Mouse (Mus musculus) lung, postnatal 0 days (tissue): ENCODE data around the gene Kif19a. TPM values are rescaled to one million over a fixed set of nuclear protein-coding genes. Genes with fewer than 3 reads are reported as not detected.

Experiments
- ATAC-seq: fragments of 200-750 bp; cut with Nextera tagmentation; 2 replicates; pipeline ENCODE4 v1.8.0; 2017; ENCODE audit warnings: moderate library complexity
- DNase-seq: peaks from one replicate; pipeline ENCODE4 v3.0.0-alpha.2; 2016; ENCODE audit warnings: low spot score
- H3K27ac ChIP-seq: fragments of 300-500 bp; sonication (generic); 2 replicates; pipeline ENCODE4 v1.5.1; 2014; ENCODE audit warnings: antibody characterized with exemption, mild to moderate bottlenecking, low read length, mixed read lengths
- H3K27me3 ChIP-seq: fragments of 300-500 bp; sonication (generic); replicated peaks from 2 replicates; pipeline ENCODE4 v1.6.1; 2014; ENCODE audit warnings: low read length, mixed read lengths; ENCODE audit not compliant: insufficient read depth
- H3K36me3 ChIP-seq: fragments of 300-500 bp; sonication (generic); 2 replicates; pipeline ENCODE4 v1.6.1; 2014; ENCODE audit warnings: low read length, mixed read lengths; ENCODE audit not compliant: insufficient read depth
- H3K4me1 ChIP-seq: fragments of 300-500 bp; sonication (generic); 2 replicates; pipeline ENCODE4 v1.6.1; 2014; ENCODE audit warnings: antibody characterized with exemption, low read depth, low read length, mixed read lengths; ENCODE audit not compliant: insufficient read depth
- H3K4me2 ChIP-seq: fragments of 300-500 bp; sonication (generic); replicated peaks from 2 replicates; pipeline ENCODE4 v1.6.1; 2014; ENCODE audit warnings: low read depth, mild to moderate bottlenecking, low read length, moderate library complexity, mixed read lengths
- H3K4me3 ChIP-seq: fragments of 300-500 bp; sonication (generic); 2 replicates; pipeline ENCODE4 v1.5.1; 2014; ENCODE audit warnings: low read depth, low read length
- H3K9ac ChIP-seq: fragments of 300-500 bp; sonication (generic); replicated peaks from 2 replicates; pipeline ENCODE4 v1.6.1; 2014; ENCODE audit warnings: low read depth, mild to moderate bottlenecking
- H3K9me3 ChIP-seq: fragments of 300-500 bp; sonication (generic); 2 replicates; pipeline ENCODE4 v1.6.1; 2016; ENCODE audit warnings: low read length, mixed read lengths
- CTCF ChIP-seq: IDR thresholded peaks from 2 replicates; pipeline ENCODE4 v1.5.1; 2016; ENCODE audit warnings: antibody characterized with exemption, mild to moderate bottlenecking
- EP300 ChIP-seq: IDR thresholded peaks from 2 replicates; pipeline ENCODE4 v1.6.1; 2016; ENCODE audit warnings: antibody characterized with exemption, mild to moderate bottlenecking, control low read depth
- WGBS: fragments of 180-500 bp; shearing (Covaris S2); extraction: QIAGEN DNeasy Blood & Tissue Kit; methylation state at CpG from one replicate; pipeline ENCODE4 v1.1.7; 2014; 5-methylcytosine and 5-hydroxymethylcytosine counted together
- polyA plus RNA-seq: library from polyadenylated mRNA; unstranded; fragments of >200 nt; fragmentation: Nextera tagmentation; extraction: Ambion mirVana; gene quantifications from 2 replicates; pipeline ENCODE4 v1.2.1, GENCODE M21; 2015

Kif19a gene
- polyA plus RNA-seq, 1 experiment from 2014 or later: 0.74 TPM

- Histone ChIP-seq H3K4me2 (no peak overlapping the region), H3K9ac (no peak overlapping the region), H3K27ac (no peak overlapping the region), H3K4me1 (no peaks in the 10 kb centered on the region), H3K27me3 (no peaks in the 10 kb centered on the region), H3K9me3 (no peaks in the 10 kb centered on the region), H3K4me3 (no peak overlapping the region), H3K36me3 (no peaks in the 10 kb centered on the region)
- ATAC-seq (no peak), DNase-seq (no peak)
- WGBS: 75% methylated on average over 7 of the region's 7 CpGs
- TF ChIP-seq EP300 (no peak), CTCF (no peak)
Measured at GRCm38 (mm10) chr11:114818185-114818584, 53.0 kb downstream of the Kif19a start.

GRCm38 (mm10) chr11:114819110-114819509 is 53.9 kb downstream of the Kif19a start:
- TF ChIP-seq EP300: no peak
- TF ChIP-seq CTCF: no peak
- Histone ChIP-seq H3K4me2 (no peak overlapping the region), H3K9ac (no peak overlapping the region), H3K4me1 (no peaks in the 10 kb centered on the region), H3K4me3 (no peak overlapping the region), H3K9me3 (no peaks in the 10 kb centered on the region), H3K36me3 (no peaks in the 10 kb centered on the region), H3K27ac (no peak overlapping the region), H3K27me3 (no peaks in the 10 kb centered on the region)
- 48% methylated on average over 2 of the region's 2 CpGs for WGBS
- DNase-seq: no peak
- no peak for ATAC-seq

GRCm38 (mm10) chr11:114820444-114820843 is 55.3 kb downstream of the Kif19a start:
- no peak for TF ChIP-seq EP300
- TF ChIP-seq CTCF: no peak
- Histone ChIP-seq H3K27me3 (no peaks in the 10 kb centered on the region), H3K4me2 (no peak overlapping the region), H3K36me3 (no peaks in the 10 kb centered on the region), H3K9me3 (no peaks in the 10 kb centered on the region), H3K9ac (no peak overlapping the region), H3K27ac (no peak overlapping the region), H3K4me1 (no peaks in the 10 kb centered on the region), H3K4me3 (no peak overlapping the region)
- DNase-seq (peak; percentile 21), ATAC-seq (no peak)
- WGBS: 25% methylated on average over 3 of the region's 3 CpGs

- DNase-seq (no peak), ATAC-seq (no peak)
- Histone ChIP-seq H3K9ac (no peak overlapping the region), H3K4me1 (no peaks in the 10 kb centered on the region), H3K27me3 (no peaks in the 10 kb centered on the region), H3K4me3 (no peak overlapping the region), H3K36me3 (no peaks in the 10 kb centered on the region), H3K9me3 (no peaks in the 10 kb centered on the region), H3K4me2 (no peak overlapping the region), H3K27ac (no peak overlapping the region)
- TF ChIP-seq EP300 (no peak), CTCF (no peak)
- 52% methylated on average over 1 of the region's 1 CpGs for WGBS
Measured at GRCm38 (mm10) chr11:114821325-114821724, 56.1 kb downstream of the Kif19a start.

GRCm38 (mm10) chr11:114822727-114823126 is 57.5 kb downstream of the Kif19a start:
- TF ChIP-seq CTCF: no peak
- TF ChIP-seq EP300: no peak
- peak overlapping the region; percentile 25; the same call in 1 of the 2 replicates for H3K4me2 ChIP-seq
- WGBS: 30% methylated on average over 12 of the region's 12 CpGs
- no peaks in the 10 kb centered on the region for H3K9me3 ChIP-seq
- DNase-seq: peak; percentile 80
- no peak overlapping the region for H3K9ac ChIP-seq
- H3K4me3 ChIP-seq: no peak overlapping the region
- no peaks in the 10 kb centered on the region for H3K27me3 ChIP-seq
- H3K27ac ChIP-seq: no peak overlapping the region
- peak; percentile 73 for ATAC-seq
- no peaks in the 10 kb centered on the region for H3K4me1 ChIP-seq
- no peaks in the 10 kb centered on the region for H3K36me3 ChIP-seq

- no peak for ATAC-seq
- TF ChIP-seq EP300 (no peak), CTCF (no peak)
- no peak overlapping the region for H3K9ac ChIP-seq
- no peaks in the 10 kb centered on the region for H3K36me3 ChIP-seq
- no peak for DNase-seq
- H3K4me3 ChIP-seq: no peak overlapping the region
- H3K4me1 ChIP-seq: no peaks in the 10 kb centered on the region
- 14% methylated on average over 11 of the region's 11 CpGs for WGBS
- H3K4me2 ChIP-seq: no peak overlapping the region
- H3K27me3 ChIP-seq: no peaks in the 10 kb centered on the region
- no peaks in the 10 kb centered on the region for H3K9me3 ChIP-seq
- no peak overlapping the region for H3K27ac ChIP-seq
Measured at GRCm38 (mm10) chr11:114823199-114823725, 58.1 kb downstream of the Kif19a start.

- DNase-seq (peak; percentile 23), ATAC-seq (no peak)
- Histone ChIP-seq H3K4me1 (peaks cover 10% of the 10 kb centered on the region; the same call in 1 of the 2 replicates), H3K9me3 (no peaks in the 10 kb centered on the region), H3K9ac (no peak overlapping the region), H3K36me3 (no peaks in the 10 kb centered on the region), H3K4me3 (no peak overlapping the region), H3K27me3 (no peaks in the 10 kb centered on the region), H3K27ac (no peak overlapping the region), H3K4me2 (no peak overlapping the region)
- 24% methylated on average over 5 of the region's 5 CpGs for WGBS
- TF ChIP-seq EP300 (no peak), CTCF (no peak; the same call in 1 of the 2 replicates)
Measured at GRCm38 (mm10) chr11:114826686-114827085, 61.5 kb downstream of the Kif19a start.
